Mouse (Mus musculus) heart, embryonic 12.5 days (tissue): ENCODE measurements around the gene Msn. TPM values are rescaled to one million over a fixed set of nuclear protein-coding genes. Genes with fewer than 3 reads are reported as not detected.

Experiments
- ATAC-seq: fragments of 200-750 bp; cut with Nextera tagmentation; 2 replicates; pipeline ENCODE4 v1.8.0; 2017; ENCODE audit warnings: moderate TSS enrichment, moderate library complexity; ENCODE audit not compliant: insufficient number of reproducible peaks, low FRiP score
- H3K27ac ChIP-seq: fragments of 300-500 bp; sonication (generic); 2 replicates; pipeline ENCODE4 v1.5.1; 2016; ENCODE audit warnings: mild to moderate bottlenecking, moderate library complexity; ENCODE audit not compliant: poor library complexity, severe bottlenecking
- H3K27me3 ChIP-seq: fragments of 300-500 bp; sonication (generic); replicated peaks from 2 replicates; pipeline ENCODE4 v1.6.1; 2016; ENCODE audit warnings: mild to moderate bottlenecking, moderate library complexity
- H3K36me3 ChIP-seq: fragments of 300-500 bp; sonication (generic); 2 replicates; pipeline ENCODE4 v1.6.1; 2016; ENCODE audit warnings: mild to moderate bottlenecking, moderate library complexity
- H3K4me1 ChIP-seq: fragments of 300-500 bp; sonication (generic); replicated peaks from 2 replicates; pipeline ENCODE4 v1.6.1; 2016; ENCODE audit warnings: mild to moderate bottlenecking
- H3K4me2 ChIP-seq: fragments of 300-500 bp; sonication (generic); 2 replicates; pipeline ENCODE4 v1.6.1; 2016; ENCODE audit warnings: mild to moderate bottlenecking, moderate library complexity
- H3K4me3 ChIP-seq: fragments of 300-500 bp; sonication (generic); 2 replicates; pipeline ENCODE4 v1.5.1; 2016; ENCODE audit warnings: mild to moderate bottlenecking
- H3K9ac ChIP-seq: fragments of 300-500 bp; sonication (generic); 2 replicates; pipeline ENCODE4 v1.6.1; 2016; ENCODE audit warnings: mild to moderate bottlenecking, moderate library complexity
- H3K9me3 ChIP-seq: fragments of 300-500 bp; sonication (generic); replicated peaks from 2 replicates; pipeline ENCODE4 v1.6.1; 2016; ENCODE audit warnings: mild to moderate bottlenecking, moderate library complexity
- WGBS: fragments of 180-500 bp; shearing (Covaris S2); methylation state at CpG from one replicate; pipeline ENCODE4 v1.1.7; 2016; 5-methylcytosine and 5-hydroxymethylcytosine counted together
- polyA plus RNA-seq: library from polyadenylated mRNA; unstranded; fragments of >200 nt; fragmentation: Nextera tagmentation; extraction: Ambion mirVana; gene quantifications from 2 replicates; pipeline ENCODE4 v1.2.1, GENCODE M21; 2016

The Msn gene
- polyA plus RNA-seq, 1 experiment from 2014 or later = 222 TPM

DNA sequence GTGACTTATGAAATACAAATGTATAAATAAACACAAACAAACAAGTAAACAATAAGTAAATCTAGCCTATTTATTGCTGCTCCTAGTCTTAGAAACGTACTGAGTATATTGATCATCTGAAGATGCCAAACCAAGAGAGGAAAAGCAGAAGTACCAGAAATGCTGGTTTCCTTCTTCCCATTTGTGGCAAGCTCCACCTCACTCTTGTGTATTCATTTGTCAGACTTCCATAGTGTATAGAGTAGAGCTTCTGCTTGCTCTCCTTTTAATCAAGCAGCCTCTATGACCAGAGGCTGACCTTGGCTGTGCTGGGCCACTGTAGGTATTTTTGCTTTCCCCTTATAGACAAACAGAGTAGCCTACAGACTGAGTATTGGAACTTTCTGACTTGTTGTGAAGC is 21.5 kb downstream of the Msn start:
- 81% methylated on average over 1 of the region's 1 CpGs for WGBS
- H3K4me2 ChIP-seq = no peak overlapping the region
- H3K27me3 ChIP-seq = no peaks in the 10 kb centered on the region
- H3K4me3 ChIP-seq = no peak overlapping the region
- 0 out of 2 replicates have a peak, but pooled peaks cover 2% of the 10 kb centered on the region for H3K4me1 ChIP-seq
- peaks cover 9% of the 10 kb centered on the region for H3K36me3 ChIP-seq
- no peaks in the 10 kb centered on the region for H3K9me3 ChIP-seq
- no peak overlapping the region for H3K9ac ChIP-seq
- ATAC-seq = no peak
- no peak overlapping the region for H3K27ac ChIP-seq

DNA sequence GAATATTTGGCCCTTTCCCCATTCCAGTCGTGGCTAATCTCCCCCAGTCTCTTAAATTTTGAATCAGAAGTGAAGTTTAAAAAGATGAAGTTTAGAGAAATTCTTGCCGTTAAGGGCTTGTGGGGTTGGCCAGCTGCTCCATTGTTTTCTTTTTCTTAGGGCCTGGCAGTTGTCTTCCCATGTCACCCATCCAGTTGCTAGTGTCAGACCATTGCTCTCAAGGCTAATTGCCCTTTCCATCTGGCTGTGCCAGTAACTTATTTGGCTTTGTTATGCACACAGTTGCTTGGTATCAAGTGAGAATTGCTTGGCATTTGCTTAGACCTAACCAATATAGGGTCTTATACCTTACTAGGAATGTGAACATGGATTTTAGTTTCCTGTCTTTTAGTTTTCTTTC is 24.2 kb downstream of the Msn start:
- Histone ChIP-seq H3K36me3 (peaks cover 6% of the 10 kb centered on the region; the same call in 1 of the 2 replicates), H3K9ac (no peak overlapping the region), H3K27me3 (no peaks in the 10 kb centered on the region), H3K4me2 (no peak overlapping the region), H3K4me1 (0 out of 2 replicates have a peak, but pooled peaks cover 2% of the 10 kb centered on the region), H3K9me3 (no peaks in the 10 kb centered on the region), H3K4me3 (no peak overlapping the region), H3K27ac (no peak overlapping the region)
- WGBS = 63% methylated on average over 2 of the region's 2 CpGs
- ATAC-seq = no peak

DNA sequence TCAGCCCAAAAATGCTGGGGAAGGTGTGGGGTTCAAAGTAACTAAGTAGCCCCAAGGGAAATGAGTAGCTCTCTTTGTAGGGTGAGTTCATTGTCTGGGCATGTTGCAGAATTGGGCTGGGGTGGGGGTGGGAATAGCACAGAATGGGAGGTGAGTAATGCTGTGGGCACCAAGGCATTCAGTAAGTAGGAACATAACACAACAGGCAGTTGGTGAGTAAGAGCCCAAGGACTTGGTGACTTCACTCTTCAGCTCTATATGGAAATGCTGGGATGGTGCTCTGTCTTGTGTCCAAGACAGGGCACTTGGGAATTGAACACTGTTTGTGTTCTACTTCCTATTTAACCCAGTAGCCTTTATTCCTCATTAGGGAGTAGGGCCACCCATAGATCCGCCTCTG is 26.1 kb downstream of the Msn start:
- ATAC-seq = no peak
- Histone ChIP-seq H3K4me1 (peaks cover 6% of the 10 kb centered on the region; the same call in 1 of the 2 replicates), H3K27me3 (no peaks in the 10 kb centered on the region), H3K36me3 (0 out of 2 replicates have a peak, but pooled peaks cover 3% of the 10 kb centered on the region), H3K4me3 (no peak overlapping the region), H3K4me2 (no peak overlapping the region), H3K9ac (no peak overlapping the region), H3K9me3 (no peaks in the 10 kb centered on the region), H3K27ac (no peak overlapping the region)
- WGBS = 61% methylated on average over 1 of the region's 1 CpGs

DNA sequence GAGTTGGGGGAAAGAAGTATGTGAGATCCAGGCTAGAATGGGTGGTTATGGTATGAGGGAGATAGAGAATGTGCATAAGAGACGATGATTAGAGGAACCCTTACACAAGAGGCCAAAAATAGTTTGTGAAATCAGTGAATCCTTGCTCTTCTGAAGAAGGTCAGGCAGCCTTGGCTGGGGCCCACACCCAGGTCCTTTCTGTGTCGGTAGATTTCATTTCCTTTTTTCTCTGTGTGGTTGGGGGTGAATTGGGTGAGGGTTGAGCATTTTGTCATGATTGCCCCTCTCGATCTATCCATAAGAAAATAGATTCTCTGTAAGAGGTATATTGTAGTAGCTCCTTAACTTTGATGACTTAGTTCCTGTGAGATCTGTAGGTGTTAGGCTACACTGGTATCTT is 31.0 kb downstream of the Msn start:
- no peak for ATAC-seq
- Histone ChIP-seq H3K9ac (no peak overlapping the region), H3K36me3 (no peaks in the 10 kb centered on the region), H3K9me3 (no peaks in the 10 kb centered on the region), H3K4me1 (peaks cover 36% of the 10 kb centered on the region), H3K4me3 (no peak overlapping the region), H3K4me2 (no peak overlapping the region), H3K27ac (no peak overlapping the region), H3K27me3 (no peaks in the 10 kb centered on the region)
- 46% methylated on average over 3 of the region's 3 CpGs for WGBS

DNA sequence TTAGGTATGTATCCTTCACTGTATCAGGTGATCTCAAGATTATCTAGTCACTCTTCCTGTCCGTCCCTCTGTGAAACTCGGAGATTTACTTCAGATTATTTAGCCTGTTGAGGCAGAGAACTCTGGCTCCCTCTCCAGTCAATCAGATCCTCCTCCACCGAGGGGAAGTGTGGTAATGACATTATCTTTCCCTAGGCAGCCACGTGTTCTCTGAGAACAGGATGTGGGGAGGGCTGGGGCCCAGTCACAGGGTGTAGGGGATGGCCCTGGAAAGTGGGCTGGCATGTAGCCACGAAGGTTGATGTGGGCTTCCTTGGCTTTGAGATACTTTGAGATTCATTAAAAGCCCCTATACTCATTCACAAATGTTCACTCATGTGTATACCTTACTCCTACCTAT is 34.3 kb downstream of the Msn start:
- Histone ChIP-seq H3K4me1 (peaks cover 59% of the 10 kb centered on the region), H3K4me2 (peak overlapping the region; percentile 37; the same call in 1 of the 2 replicates), H3K27me3 (no peaks in the 10 kb centered on the region), H3K36me3 (no peaks in the 10 kb centered on the region), H3K9ac (no peak overlapping the region), H3K4me3 (no peak overlapping the region), H3K27ac (peak overlapping the region; percentile 61), H3K9me3 (no peaks in the 10 kb centered on the region)
- peak; percentile 86 for ATAC-seq
- 25% methylated on average over 5 of the region's 5 CpGs for WGBS

DNA sequence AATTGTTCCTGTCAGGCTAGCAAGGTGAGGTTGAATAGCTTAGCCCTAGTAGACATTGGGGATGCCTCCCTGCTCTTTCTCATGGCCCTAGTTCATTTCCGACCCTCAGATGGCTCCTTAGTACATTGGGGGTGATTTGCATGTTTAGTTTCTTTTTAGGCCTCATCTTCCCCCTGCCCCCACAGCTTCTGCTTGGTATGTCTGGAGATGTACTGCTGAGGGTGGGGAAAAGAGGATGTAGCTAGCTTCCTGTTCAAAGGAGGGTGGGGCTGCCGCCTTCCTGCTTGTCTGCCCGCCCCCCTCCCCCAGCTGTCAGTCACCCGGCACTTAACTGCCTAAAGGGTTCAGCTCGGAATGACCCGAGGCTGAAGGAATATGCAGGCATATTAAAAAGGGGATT is 34.8 kb downstream of the Msn start:
- Histone ChIP-seq H3K9me3 (no peaks in the 10 kb centered on the region), H3K27me3 (no peaks in the 10 kb centered on the region), H3K4me1 (peaks cover 65% of the 10 kb centered on the region), H3K27ac (peak overlapping the region; percentile 32; the same call in 1 of the 2 replicates), H3K4me3 (no peak overlapping the region), H3K36me3 (no peaks in the 10 kb centered on the region), H3K9ac (no peak overlapping the region), H3K4me2 (peak overlapping the region; percentile 37; the same call in 1 of the 2 replicates)
- 41% methylated on average over 6 of the region's 6 CpGs for WGBS
- peak; percentile 58 for ATAC-seq

DNA sequence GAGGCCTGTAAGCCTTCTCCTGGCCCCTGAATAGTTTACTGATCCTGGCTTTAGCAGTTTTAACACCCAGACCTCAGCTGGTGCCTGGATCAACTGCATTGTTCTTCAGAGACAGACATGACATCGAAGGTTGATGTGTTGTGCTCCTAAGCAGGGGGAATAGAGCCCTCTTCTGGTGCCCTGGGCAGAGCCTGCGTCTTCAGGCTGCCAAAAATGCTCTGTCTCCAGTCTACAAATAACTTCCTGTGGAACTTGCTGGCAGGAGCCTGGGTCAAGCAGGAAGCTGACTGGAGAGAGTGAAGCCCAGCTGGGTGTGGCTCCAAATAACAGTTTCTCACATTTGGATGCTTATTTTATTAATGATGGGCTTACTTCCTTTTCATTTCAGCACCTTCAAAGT is 37.4 kb downstream of the Msn start:
- WGBS = 29% methylated on average over 2 of the region's 2 CpGs
- peaks cover 59% of the 10 kb centered on the region for H3K4me1 ChIP-seq
- H3K36me3 ChIP-seq = no peaks in the 10 kb centered on the region
- no peaks in the 10 kb centered on the region for H3K9me3 ChIP-seq
- no peak overlapping the region for H3K9ac ChIP-seq
- no peaks in the 10 kb centered on the region for H3K27me3 ChIP-seq
- peak overlapping the region; percentile 18; the same call in 1 of the 2 replicates for H3K27ac ChIP-seq
- ATAC-seq = 0 out of 2 replicates have a peak, but pooled peaks have one; percentile 30
- no peak overlapping the region for H3K4me2 ChIP-seq
- H3K4me3 ChIP-seq = no peak overlapping the region

DNA sequence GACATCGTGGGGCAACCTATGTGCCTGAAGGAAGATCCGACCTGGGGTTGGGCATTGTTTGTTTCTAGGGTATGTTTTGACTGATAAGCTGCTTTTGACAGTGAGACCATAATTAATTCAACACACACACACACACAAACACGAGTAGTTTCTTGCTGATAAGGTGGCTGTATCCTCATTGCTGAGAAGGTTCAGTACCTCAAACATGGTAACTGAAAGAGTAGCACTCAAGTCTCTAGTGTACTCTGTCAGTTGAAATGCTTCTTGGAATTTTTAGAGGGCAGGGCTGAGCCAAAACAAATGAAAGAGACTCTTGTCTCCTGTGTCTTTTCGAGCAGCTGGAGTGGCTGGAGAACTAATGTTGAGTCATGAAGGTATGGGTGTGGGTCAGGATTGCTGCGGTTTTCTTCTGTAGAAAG is 38.4 kb downstream of the Msn start:
- Histone ChIP-seq H3K27ac (peak overlapping the region; percentile 69), H3K4me3 (no peak overlapping the region), H3K4me1 (peaks cover 51% of the 10 kb centered on the region), H3K9me3 (no peaks in the 10 kb centered on the region), H3K27me3 (no peaks in the 10 kb centered on the region), H3K9ac (no peak overlapping the region), H3K4me2 (no peak overlapping the region), H3K36me3 (no peaks in the 10 kb centered on the region)
- 49% methylated on average over 5 of the region's 5 CpGs for WGBS
- no peak for ATAC-seq

DNA sequence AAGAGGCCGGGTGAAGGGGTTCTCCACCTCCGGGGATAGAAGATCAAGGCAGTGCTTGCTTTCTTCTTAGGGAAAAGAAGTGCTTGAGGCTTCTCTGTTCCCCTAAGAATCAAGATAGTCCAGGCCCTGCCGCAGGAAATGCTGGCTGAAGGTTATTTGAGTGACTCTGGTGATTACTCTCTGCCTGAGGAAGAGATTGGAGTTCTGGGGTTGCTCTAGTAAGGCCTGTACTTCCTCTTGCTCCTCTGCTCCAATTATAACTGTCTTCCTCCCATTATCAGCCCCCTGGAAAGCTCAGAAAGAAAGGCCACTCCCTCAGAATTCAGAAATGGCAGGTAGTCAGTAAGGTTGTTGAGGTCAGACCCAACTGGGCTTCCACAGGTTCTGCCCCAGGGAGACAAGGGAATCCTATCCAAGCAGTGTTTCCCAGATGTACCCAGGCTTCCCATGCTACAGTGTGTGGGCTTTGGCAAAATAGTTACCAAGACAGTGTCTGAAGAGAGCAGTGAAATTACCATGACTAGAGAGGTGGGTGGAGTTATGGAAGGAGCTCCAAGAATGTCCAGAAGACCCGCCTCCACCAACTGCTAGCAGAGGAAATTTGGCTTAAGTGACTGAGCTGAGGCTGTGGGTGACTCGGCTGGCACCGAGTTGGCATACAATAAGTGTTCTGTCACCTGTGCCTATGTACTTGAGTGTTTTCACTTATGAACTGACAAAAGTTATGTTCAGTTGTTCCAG is 39.2 kb downstream of the Msn start:
- WGBS = 53% methylated on average over 6 of the region's 6 CpGs
- Histone ChIP-seq H3K9me3 (no peaks in the 10 kb centered on the region), H3K4me1 (peaks cover 46% of the 10 kb centered on the region), H3K27me3 (no peaks in the 10 kb centered on the region), H3K4me3 (no peak overlapping the region), H3K36me3 (no peaks in the 10 kb centered on the region), H3K4me2 (no peak overlapping the region), H3K9ac (no peak overlapping the region), H3K27ac (peak overlapping the region; percentile 69)
- ATAC-seq = no peak; the same call in 1 of the 2 replicates

DNA sequence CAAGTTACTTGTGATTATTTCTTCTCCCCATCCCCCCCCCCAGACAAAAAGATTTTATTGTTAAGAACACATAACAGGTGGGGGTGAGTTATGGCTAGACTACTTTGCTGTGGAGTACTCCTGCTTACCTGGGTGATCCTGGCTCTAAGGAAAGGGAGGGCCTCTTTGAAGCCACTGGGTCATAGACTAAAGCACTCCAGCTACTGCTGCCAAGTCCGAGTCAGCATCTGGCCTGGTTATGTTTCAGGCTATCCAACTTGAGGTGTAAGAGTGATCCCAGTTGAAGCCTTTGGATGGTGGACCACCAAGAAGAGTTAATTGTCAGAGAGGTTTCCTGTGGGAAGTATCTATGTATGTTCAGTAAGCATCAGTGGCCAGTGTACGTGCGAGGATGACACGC is 39.7 kb downstream of the Msn start:
- ATAC-seq = no peak
- Histone ChIP-seq H3K36me3 (no peaks in the 10 kb centered on the region), H3K9ac (no peak overlapping the region), H3K9me3 (no peaks in the 10 kb centered on the region), H3K27ac (0 out of 2 replicates have a peak overlapping the region, but pooled peaks have one; percentile 69), H3K4me3 (no peak overlapping the region), H3K4me2 (no peak overlapping the region), H3K4me1 (peaks cover 41% of the 10 kb centered on the region), H3K27me3 (no peaks in the 10 kb centered on the region)
- WGBS = 80% methylated on average over 4 of the region's 4 CpGs

DNA sequence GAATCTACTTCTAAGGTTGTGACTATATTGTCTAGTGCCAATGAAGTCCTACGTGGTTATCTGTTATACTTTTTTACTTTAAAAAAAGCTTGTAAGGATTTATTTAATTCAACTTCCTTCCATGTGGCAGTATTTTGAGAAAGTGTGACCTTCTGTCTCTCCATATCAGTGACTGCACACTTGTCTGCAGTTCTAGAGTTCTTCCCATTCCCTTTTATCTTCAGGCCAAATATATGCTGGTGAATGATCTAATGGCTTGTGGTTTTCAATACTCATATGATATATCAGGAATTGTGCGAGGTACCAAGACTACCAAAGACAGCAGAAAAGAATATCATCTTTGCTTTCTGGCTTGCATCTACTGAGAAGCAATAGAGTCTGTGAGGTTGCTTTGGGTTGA is 43.4 kb downstream of the Msn start:
- Histone ChIP-seq H3K4me1 (peaks cover 18% of the 10 kb centered on the region), H3K27me3 (no peaks in the 10 kb centered on the region), H3K9ac (no peak overlapping the region), H3K4me2 (no peak overlapping the region), H3K27ac (no peak overlapping the region), H3K36me3 (peaks cover 6% of the 10 kb centered on the region; the same call in 1 of the 2 replicates), H3K9me3 (no peaks in the 10 kb centered on the region), H3K4me3 (no peak overlapping the region)
- no peak for ATAC-seq
- WGBS = 71% methylated on average over 2 of the region's 2 CpGs
